Mouse (Mus musculus): ENCODE measurements around the gene Zzz3. TPM values are rescaled to one million over a fixed set of nuclear protein-coding genes. Genes with fewer than 3 reads are reported as not detected.

The Zzz3 gene
- 8.3 and 9.1 TPM in 2 replicates for polyA plus RNA-seq (2012; rRNA removed)

GRCm38 (mm10) chr3:152395350-152396277, at the start of gene Zzz3:
Gene Zzz3 (plus strand): TSS chr3:152395473.

GRCm38 (mm10) chr3:152345732-152346632, 49.3 kb upstream of the Zzz3 start, which contains the start of gene Usp33:
Gene Usp33 (plus strand): TSS chr3:152346478.

Other genes starting within 250 kb of the Zzz3 start
- 7.0 and 11.3 TPM in 2 replicates for gene Gipc2, start 229.2 kb upstream of the Zzz3 start, polyA plus RNA-seq (2012; rRNA removed)
- 12.9 and 15.2 TPM in 2 replicates for gene Dnajb4, start 185.2 kb upstream of the Zzz3 start, polyA plus RNA-seq (2012; rRNA removed)
- 40.6 and 45.4 TPM in 2 replicates for gene Fubp1, start 185.1 kb upstream of the Zzz3 start, polyA plus RNA-seq (2012; rRNA removed)
- gene Nexn, start 129.1 kb upstream of the Zzz3 start, polyA plus RNA-seq (2012; rRNA removed), result 0.53 and 0.65 TPM in 2 replicates
- gene Miga1, start 55.1 kb upstream of the Zzz3 start, polyA plus RNA-seq (2012; rRNA removed), result 4.0 and 4.8 TPM in 2 replicates
- gene Usp33, start 49.0 kb upstream of the Zzz3 start, polyA plus RNA-seq (2012; rRNA removed), result 18.0 and 18.9 TPM in 2 replicates

Measured in liver, embryonic 18 days (tissue).